Mouse (Mus musculus) gastrocnemius, postnatal 10 days (tissue): ENCODE measurements around the gene Psme2. TPM values are rescaled to one million over a fixed set of nuclear protein-coding genes. Genes with fewer than 3 reads are reported as not detected.

Experiments used
- DNase-seq: peaks from one replicate; pipeline ENCODE4 v3.0.0; 2021; ENCODE audit warnings: mixed read lengths
- total RNA-seq, 2 experiments: library from RNA; stranded (reverse); gene quantifications; 2 replicates each; pipeline ENCODE4 v1.2.3; 2021

Psme2 gene
- total RNA-seq, 2 experiments from 2014 or later = 74.4 to 85.8 TPM

- DNase-seq = no peak
Measured at GRCm38 (mm10) chr14:55567496-55567895, 23.4 kb downstream of the Psme2 start.

- no peak for DNase-seq
Measured at GRCm38 (mm10) chr14:55565748-55566147, 25.2 kb downstream of the Psme2 start.

DNA sequence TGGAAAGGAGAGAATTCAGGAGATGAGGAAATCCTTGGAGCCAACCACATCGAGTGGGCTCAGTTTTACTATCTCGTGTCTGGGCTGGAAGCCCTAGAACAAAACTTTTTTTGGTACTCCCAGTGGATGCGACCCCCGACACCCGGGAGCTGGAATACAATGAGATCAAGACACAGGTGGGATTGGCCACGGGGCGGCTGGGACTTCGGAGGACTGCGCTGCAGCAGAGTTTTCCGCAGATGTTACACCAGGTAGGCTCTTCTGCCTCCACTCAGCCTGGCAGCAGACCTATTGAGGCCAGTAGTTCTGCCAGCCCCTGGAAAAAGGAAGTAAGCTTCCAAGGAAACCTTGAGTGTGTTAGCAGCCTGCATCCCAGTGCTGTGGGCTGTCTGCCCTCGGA, 27.7 kb downstream of the Psme2 start:
- no peak for DNase-seq

DNA sequence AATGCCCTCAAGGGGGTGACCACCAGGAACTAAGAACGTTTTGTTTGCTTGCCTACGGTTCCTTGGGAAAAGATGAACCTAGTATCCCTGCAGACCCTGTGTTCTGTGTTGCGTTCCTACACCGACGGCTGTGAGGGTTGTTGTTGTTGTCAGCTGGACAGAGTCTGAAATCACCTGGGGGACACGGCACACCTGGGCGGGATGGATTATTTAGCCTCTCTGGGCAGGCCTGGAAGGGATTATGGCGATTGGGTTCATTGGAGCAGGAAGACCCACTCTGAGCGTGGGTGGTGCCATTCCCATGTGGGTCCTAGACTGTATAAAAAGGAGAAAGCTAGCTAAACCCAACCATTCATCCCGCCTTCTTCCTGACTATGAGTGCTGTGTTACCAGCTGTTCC, 29.1 kb downstream of the Psme2 start:
- no peak for DNase-seq

- DNase-seq = peak; percentile 95
Measured at GRCm38 (mm10) chr14:55560202-55561073, 30.5 kb downstream of the Psme2 start, which contains the start of gene A730061H03Rik. A730061H03Rik (minus strand) TSS chr14:55560406.

- peak; percentile 89 for DNase-seq
Measured at GRCm38 (mm10) chr14:55559799-55560201, 31.1 kb downstream of the Psme2 start, which contains the start of gene Dcaf11. Dcaf11 (plus strand) TSS chr14:55560006.

- DNase-seq = no peak
Measured at GRCm38 (mm10) chr14:55558740-55559448, 32.0 kb downstream of the Psme2 start.

DNA sequence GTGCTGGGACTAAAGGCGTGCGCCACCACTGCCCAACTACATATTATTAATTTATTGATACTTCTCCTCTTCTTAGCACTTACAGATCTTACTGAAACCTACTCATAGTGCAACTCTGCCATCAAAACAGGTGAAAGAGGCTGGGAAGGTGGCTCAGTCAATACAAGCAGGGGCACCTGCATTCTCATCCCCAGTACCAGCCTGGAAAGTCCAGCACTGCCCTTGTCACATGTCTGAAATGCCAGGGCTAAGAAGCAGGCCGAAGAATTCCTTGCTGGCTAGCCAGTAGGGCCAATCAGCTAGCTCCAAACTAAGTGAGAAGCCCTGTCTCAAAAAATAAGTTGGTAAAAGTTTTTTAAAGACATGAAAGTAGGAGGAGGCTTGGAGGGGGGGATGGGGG, 33.3 kb downstream of the Psme2 start:
- DNase-seq = no peak

DNA sequence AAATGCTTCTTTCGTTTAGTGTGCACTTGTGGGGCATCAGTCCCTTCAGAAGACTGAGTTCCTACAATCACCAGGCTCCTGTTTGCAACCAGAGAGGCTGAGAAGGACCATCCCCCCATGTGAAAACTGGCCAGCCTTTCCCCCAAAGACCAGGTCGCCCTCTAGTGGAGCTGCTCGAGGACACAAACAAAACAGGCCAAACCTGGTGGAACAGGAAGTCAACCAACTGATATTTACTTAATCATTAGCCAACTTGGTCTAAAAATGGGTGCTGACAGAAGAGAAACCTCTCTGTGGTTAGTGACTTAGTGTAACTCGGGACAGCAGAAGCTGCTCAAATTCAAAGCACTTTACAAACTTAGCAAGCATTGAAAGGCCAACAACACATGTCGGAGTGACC, 33.9 kb downstream of the Psme2 start:
- peak; percentile 77 for DNase-seq

- no peak for DNase-seq
Measured at GRCm38 (mm10) chr14:55555788-55556187, 35.1 kb downstream of the Psme2 start.

GRCm38 (mm10) chr14:55554635-55555034, 36.3 kb downstream of the Psme2 start:
- no peak for DNase-seq

DNA sequence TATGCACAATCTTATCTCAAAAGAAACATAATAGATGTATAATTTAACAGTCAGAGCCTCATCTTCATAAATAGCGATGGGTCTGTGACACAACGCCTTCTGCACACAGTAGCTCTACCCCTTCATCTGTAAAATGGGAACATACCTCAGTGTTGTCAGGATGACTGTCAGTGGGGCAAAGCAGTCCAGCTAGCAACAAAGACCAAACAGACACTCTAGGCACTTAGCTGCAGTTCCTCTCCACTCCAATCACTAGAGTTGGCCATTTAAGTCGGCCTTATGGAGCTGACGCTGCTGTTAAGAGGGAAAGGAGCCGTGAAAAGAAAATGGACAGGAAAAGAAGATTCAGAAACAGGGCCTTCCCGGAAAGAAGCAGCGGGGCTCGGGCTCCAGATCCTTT, 39.1 kb downstream of the Psme2 start:
- DNase-seq = no peak

DNA sequence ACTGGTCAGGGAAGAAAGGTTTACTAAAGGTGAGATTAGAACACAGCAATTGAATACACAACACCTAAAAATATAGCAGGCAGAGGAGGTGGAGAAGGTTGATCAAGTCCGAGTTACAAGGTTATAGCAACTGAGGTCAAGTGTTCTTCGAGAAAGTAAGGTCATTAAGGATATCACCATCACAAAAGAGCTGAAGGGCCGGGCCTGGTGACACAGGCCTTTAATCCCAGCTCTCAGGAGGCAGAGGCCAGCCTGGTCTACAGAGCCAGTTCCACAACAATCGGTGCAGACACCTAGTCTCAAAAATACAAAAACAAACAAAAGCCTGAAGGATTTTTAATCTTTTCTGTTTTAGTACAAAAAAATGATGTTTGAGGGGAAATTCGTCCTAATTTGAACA, 39.6 kb downstream of the Psme2 start:
- no peak for DNase-seq

DNA sequence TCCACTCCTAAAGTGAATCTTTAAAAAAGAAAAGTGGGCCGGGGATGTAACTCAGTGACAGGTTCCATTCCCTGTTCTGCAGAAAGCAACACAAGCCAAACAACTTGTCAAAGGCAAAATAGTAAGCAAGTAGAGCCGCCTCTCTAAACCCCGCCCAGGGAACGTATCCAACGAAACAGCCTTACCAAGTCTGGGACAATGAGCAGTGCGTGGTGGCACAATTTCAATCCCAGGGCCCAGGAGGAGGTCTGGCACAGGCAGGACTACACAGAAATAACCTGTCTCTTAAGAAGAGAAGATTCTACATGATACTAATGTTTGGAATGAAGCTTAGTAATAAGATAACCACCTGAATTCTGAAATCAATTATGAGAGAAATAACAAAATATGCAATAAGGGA, 40.7 kb downstream of the Psme2 start:
- no peak for DNase-seq

DNA sequence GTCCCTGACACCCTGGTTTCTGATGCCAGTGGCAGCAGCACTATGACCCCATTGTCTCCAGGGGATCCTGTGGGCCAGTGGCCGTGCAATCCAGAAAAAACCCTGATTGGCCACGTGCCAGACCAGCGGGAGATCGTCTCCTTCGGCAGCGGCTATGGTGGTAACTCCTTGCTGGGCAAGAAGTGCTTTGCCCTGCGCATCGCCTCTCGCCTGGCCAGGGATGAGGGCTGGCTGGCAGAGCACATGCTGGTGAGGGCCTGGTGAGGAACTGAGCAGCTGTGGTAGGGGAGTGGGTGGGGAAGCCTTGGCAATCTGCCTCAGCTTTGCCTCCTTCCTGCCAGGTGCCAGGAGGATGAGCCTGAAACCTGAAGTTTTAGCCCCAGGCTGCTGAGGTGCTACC, 46.6 kb downstream of the Psme2 start:
- DNase-seq = peak; percentile 31

GRCm38 (mm10) chr14:55542268-55542667, 48.6 kb downstream of the Psme2 start:
- no peak for DNase-seq

- DNase-seq = peak; percentile 87
Measured at GRCm38 (mm10) chr14:55540787-55541321, 50.1 kb downstream of the Psme2 start.

DNA sequence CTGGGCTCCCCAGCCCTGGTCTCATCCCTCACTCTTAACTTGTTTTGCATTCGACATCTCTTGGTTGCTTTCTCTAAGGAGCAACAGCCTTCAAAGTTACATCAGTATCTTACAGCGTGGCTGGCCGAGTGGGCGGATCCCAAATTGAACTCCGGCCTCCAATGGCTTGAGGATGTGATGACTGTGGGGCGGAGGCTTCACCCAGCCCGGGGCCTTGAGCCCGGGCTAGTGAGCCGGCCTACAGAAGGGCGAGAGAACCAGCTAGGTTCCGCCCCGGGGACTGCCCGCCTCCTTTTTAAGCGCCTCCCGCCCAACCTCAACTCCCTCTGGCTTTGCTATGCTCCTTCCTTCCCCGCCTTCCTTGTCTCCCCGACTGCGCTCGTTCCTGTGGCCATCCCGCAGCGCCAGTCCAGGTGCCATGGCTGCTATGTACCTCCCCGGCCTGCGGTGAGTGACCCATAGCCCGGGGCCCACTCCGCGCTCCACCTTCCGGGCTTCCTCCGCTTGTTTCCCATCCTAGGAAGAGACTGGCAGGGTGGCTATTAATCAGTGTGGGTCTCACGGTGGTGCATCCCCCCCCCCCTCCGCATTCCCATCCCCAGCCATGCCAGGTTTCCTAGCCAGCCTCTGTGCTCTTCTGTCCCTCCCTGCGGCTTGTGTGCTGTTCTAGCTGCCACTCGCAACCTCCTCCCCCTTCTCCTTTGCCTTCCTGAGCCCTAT, 50.7 kb downstream of the Psme2 start, which contains the start of gene Pck2:
Gene Pck2 (plus strand): TSS at position 200 of the 720 bp plus-strand sequence.
- peak; percentile 78 for DNase-seq
